Mouse (Mus musculus): Measurements from ENCODE around the gene Gm20388. TPM values are rescaled to one million over a fixed set of nuclear protein-coding genes. Genes with fewer than 3 reads are reported as not detected.
A peak's percentile ranks its signal among the peaks of the same experiment; 100 is the strongest.

Gene Gm20388
- polyA plus RNA-seq, 1 experiment from 2014 or later: not detected

GRCm38 (mm10) chr8:121013318-121013717 is 1102.7 kb downstream of the Gm20388 start:
- no peak for ATAC-seq (ENCODE audit: low FRiP score, low TSS enrichment)
- H3K4me1 ChIP-seq (replicated peaks; ENCODE audit: control insufficient read depth, insufficient read depth): no peaks in the 10 kb centered on the region
- no peak for TF ChIP-seq CTCF (IDR thresholded peaks at IDR 0.05; ENCODE audit: low read depth)
- no peak for TF ChIP-seq EP300 (optimal IDR thresholded peaks at IDR 0.05)
- no peak overlapping the region for H3K27ac ChIP-seq (replicated peaks)
- H3K9me3 ChIP-seq (ENCODE audit: control insufficient read depth, low read length): no peaks in the 10 kb centered on the region
- WGBS: 58% methylated on average over 6 of the region's 6 CpGs
- H3K27me3 ChIP-seq (ENCODE audit: control insufficient read depth, insufficient read depth, low read length): no peaks in the 10 kb centered on the region
- no peak overlapping the region for H3K4me3 ChIP-seq (ENCODE audit: low read depth, low read length)
- H3K36me3 ChIP-seq (ENCODE audit: control insufficient read depth, insufficient read depth, low read length): no peaks in the 10 kb centered on the region
- no peak overlapping the region for H3K4me2 ChIP-seq (replicated peaks; ENCODE audit: low read depth)
- DNase-seq (ENCODE audit: low spot score): no peak
- H3K9ac ChIP-seq (ENCODE audit: low read length): no peak overlapping the region

- Histone ChIP-seq H3K27ac (replicated peaks) (no peak overlapping the region), H3K4me1 (replicated peaks; ENCODE audit: control insufficient read depth, insufficient read depth) (no peaks in the 10 kb centered on the region), H3K9me3 (ENCODE audit: control insufficient read depth, low read length) (no peaks in the 10 kb centered on the region), H3K9ac (ENCODE audit: low read length) (no peak overlapping the region), H3K27me3 (ENCODE audit: control insufficient read depth, insufficient read depth, low read length) (no peaks in the 10 kb centered on the region), H3K4me2 (replicated peaks; ENCODE audit: low read depth) (peak overlapping the region; percentile 14; the same call in 1 of the 2 replicates), H3K36me3 (ENCODE audit: control insufficient read depth, insufficient read depth, low read length) (no peaks in the 10 kb centered on the region), H3K4me3 (ENCODE audit: low read depth, low read length) (no peak overlapping the region)
- no peak for ATAC-seq (ENCODE audit: low FRiP score, low TSS enrichment)
- DNase-seq (ENCODE audit: low spot score): no peak
- no peak for TF ChIP-seq CTCF (IDR thresholded peaks at IDR 0.05; ENCODE audit: low read depth)
- no peak for TF ChIP-seq EP300 (optimal IDR thresholded peaks at IDR 0.05)
- WGBS: 60% methylated on average over 17 of the region's 17 CpGs
Measured at GRCm38 (mm10) chr8:121016621-121017020, 1106.0 kb downstream of the Gm20388 start.

GRCm38 (mm10) chr8:121018236-121018635 is 1107.6 kb downstream of the Gm20388 start:
- Histone ChIP-seq H3K9ac (ENCODE audit: low read length) (no peak overlapping the region), H3K27ac (replicated peaks) (no peak overlapping the region), H3K4me2 (replicated peaks; ENCODE audit: low read depth) (no peak overlapping the region), H3K27me3 (ENCODE audit: control insufficient read depth, insufficient read depth, low read length) (no peaks in the 10 kb centered on the region), H3K4me3 (ENCODE audit: low read depth, low read length) (no peak overlapping the region), H3K4me1 (replicated peaks; ENCODE audit: control insufficient read depth, insufficient read depth) (no peaks in the 10 kb centered on the region), H3K36me3 (ENCODE audit: control insufficient read depth, insufficient read depth, low read length) (no peaks in the 10 kb centered on the region), H3K9me3 (ENCODE audit: control insufficient read depth, low read length) (no peaks in the 10 kb centered on the region)
- ATAC-seq (ENCODE audit: low FRiP score, low TSS enrichment) (no peak), DNase-seq (ENCODE audit: low spot score) (no peak)
- 75% methylated on average over 10 of the region's 10 CpGs for WGBS
- TF ChIP-seq EP300 (optimal IDR thresholded peaks at IDR 0.05) (no peak), CTCF (IDR thresholded peaks at IDR 0.05; ENCODE audit: low read depth) (no peak)

- Histone ChIP-seq H3K4me1 (replicated peaks; ENCODE audit: control insufficient read depth, insufficient read depth) (no peaks in the 10 kb centered on the region), H3K4me2 (replicated peaks; ENCODE audit: low read depth) (no peak overlapping the region), H3K9ac (ENCODE audit: low read length) (no peak overlapping the region), H3K4me3 (ENCODE audit: low read depth, low read length) (no peak overlapping the region), H3K36me3 (ENCODE audit: control insufficient read depth, insufficient read depth, low read length) (no peaks in the 10 kb centered on the region), H3K27me3 (ENCODE audit: control insufficient read depth, insufficient read depth, low read length) (no peaks in the 10 kb centered on the region), H3K9me3 (ENCODE audit: control insufficient read depth, low read length) (no peaks in the 10 kb centered on the region), H3K27ac (replicated peaks) (no peak overlapping the region)
- TF ChIP-seq EP300 (optimal IDR thresholded peaks at IDR 0.05) (no peak), CTCF (IDR thresholded peaks at IDR 0.05; ENCODE audit: low read depth) (no peak)
- WGBS: 18% methylated on average over 12 of the region's 12 CpGs
- no peak for ATAC-seq (ENCODE audit: low FRiP score, low TSS enrichment)
- no peak for DNase-seq (ENCODE audit: low spot score)
Measured at GRCm38 (mm10) chr8:121021488-121021887, 1110.8 kb downstream of the Gm20388 start.

- H3K4me2 ChIP-seq (replicated peaks; ENCODE audit: low read depth): no peak overlapping the region
- no peaks in the 10 kb centered on the region for H3K36me3 ChIP-seq (ENCODE audit: control insufficient read depth, insufficient read depth, low read length)
- no peak for TF ChIP-seq EP300 (optimal IDR thresholded peaks at IDR 0.05)
- TF ChIP-seq CTCF (IDR thresholded peaks at IDR 0.05; ENCODE audit: low read depth): no peak
- no peak for DNase-seq (ENCODE audit: low spot score)
- no peaks in the 10 kb centered on the region for H3K9me3 ChIP-seq (ENCODE audit: control insufficient read depth, low read length)
- H3K27ac ChIP-seq (replicated peaks): no peak overlapping the region
- H3K27me3 ChIP-seq (ENCODE audit: control insufficient read depth, insufficient read depth, low read length): no peaks in the 10 kb centered on the region
- no peak for ATAC-seq (ENCODE audit: low FRiP score, low TSS enrichment)
- no peak overlapping the region for H3K4me3 ChIP-seq (ENCODE audit: low read depth, low read length)
- 84% methylated on average over 4 of the region's 4 CpGs for WGBS
- H3K9ac ChIP-seq (ENCODE audit: low read length): no peak overlapping the region
- H3K4me1 ChIP-seq (replicated peaks; ENCODE audit: control insufficient read depth, insufficient read depth): no peaks in the 10 kb centered on the region
Measured at GRCm38 (mm10) chr8:121023003-121023402, 1112.4 kb downstream of the Gm20388 start.

GRCm38 (mm10) chr8:121023736-121024135 is 1113.1 kb downstream of the Gm20388 start:
- DNase-seq (ENCODE audit: low spot score): no peak
- Histone ChIP-seq H3K4me2 (replicated peaks; ENCODE audit: low read depth) (no peak overlapping the region), H3K9ac (ENCODE audit: low read length) (no peak overlapping the region), H3K36me3 (ENCODE audit: control insufficient read depth, insufficient read depth, low read length) (no peaks in the 10 kb centered on the region), H3K4me3 (ENCODE audit: low read depth, low read length) (no peak overlapping the region), H3K27ac (replicated peaks) (no peak overlapping the region), H3K27me3 (ENCODE audit: control insufficient read depth, insufficient read depth, low read length) (no peaks in the 10 kb centered on the region), H3K4me1 (replicated peaks; ENCODE audit: control insufficient read depth, insufficient read depth) (no peaks in the 10 kb centered on the region), H3K9me3 (ENCODE audit: control insufficient read depth, low read length) (no peaks in the 10 kb centered on the region)
- no peak for ATAC-seq (ENCODE audit: low FRiP score, low TSS enrichment)
- TF ChIP-seq EP300 (optimal IDR thresholded peaks at IDR 0.05) (no peak), CTCF (IDR thresholded peaks at IDR 0.05; ENCODE audit: low read depth) (no peak)
- 36% methylated on average over 18 of the region's 18 CpGs for WGBS
